Mouse (Mus musculus): ENCODE measurements around the gene Cerk. TPM values are rescaled to one million over a fixed set of nuclear protein-coding genes. Genes with fewer than 3 reads are reported as not detected.
A peak's percentile ranks its signal among the peaks of the same experiment; 100 is the strongest.

Gene Cerk
- polyA plus RNA-seq, 1 experiment: 0.06 TPM

DNA sequence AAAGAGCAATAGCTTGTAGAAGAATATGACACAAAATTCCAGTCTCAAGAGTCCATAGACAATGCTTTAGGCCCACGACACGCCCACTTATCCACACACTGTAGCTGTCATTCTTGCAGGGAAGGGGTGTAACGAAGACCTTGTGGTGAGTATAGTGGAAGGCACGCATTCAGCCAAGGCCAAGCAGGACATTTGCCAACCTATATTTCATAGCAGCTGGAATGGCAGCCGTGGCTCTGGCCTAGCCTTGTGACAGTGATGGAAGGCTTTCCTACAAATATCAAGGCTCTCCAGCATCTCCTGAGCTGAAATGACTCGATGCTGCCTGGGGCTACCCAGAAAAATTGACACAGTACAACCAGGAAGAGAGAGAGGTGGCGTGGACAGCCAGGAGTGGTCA lies 40.9 kb downstream of the Cerk start:
- H3K36me3 ChIP-seq (ENCODE audit: control insufficient read depth): no peaks in the 10 kb centered on the region; the same call in 1 of the 2 replicates
- no peaks in the 10 kb centered on the region for H3K4me1 ChIP-seq (ENCODE audit: control insufficient read depth)
- no peaks in the 10 kb centered on the region for H3K9me3 ChIP-seq (ENCODE audit: control insufficient read depth, low read length)
- no peaks in the 10 kb centered on the region for H3K27me3 ChIP-seq (ENCODE audit: control insufficient read depth)
- H3K4me3 ChIP-seq (replicated peaks): no peak overlapping the region
- TF ChIP-seq TAL1 (IDR thresholded peaks at IDR 0.05; ENCODE audit: low read length) (no peak), GATA1 (IDR thresholded peaks at IDR 0.05; ENCODE audit: low read length) (no peak)

- Histone ChIP-seq H3K9me3 (ENCODE audit: control insufficient read depth, low read length) (no peaks in the 10 kb centered on the region), H3K27me3 (ENCODE audit: control insufficient read depth) (no peaks in the 10 kb centered on the region), H3K4me1 (ENCODE audit: control insufficient read depth) (no peaks in the 10 kb centered on the region), H3K4me3 (replicated peaks) (no peak overlapping the region), H3K36me3 (ENCODE audit: control insufficient read depth) (no peaks in the 10 kb centered on the region; the same call in 1 of the 2 replicates)
- TF ChIP-seq TAL1 (IDR thresholded peaks at IDR 0.05; ENCODE audit: low read length): no peak
- no peak for TF ChIP-seq GATA1 (IDR thresholded peaks at IDR 0.05; ENCODE audit: low read length)
Measured at GRCm38 (mm10) chr15:86144577-86144976, 41.4 kb downstream of the Cerk start.

GRCm38 (mm10) chr15:86140323-86140722 lies 45.6 kb downstream of the Cerk start:
- Histone ChIP-seq H3K9me3 (ENCODE audit: control insufficient read depth, low read length) (no peaks in the 10 kb centered on the region), H3K4me3 (replicated peaks) (no peak overlapping the region), H3K4me1 (ENCODE audit: control insufficient read depth) (0 out of 2 replicates have a peak, but pooled peaks cover 1% of the 10 kb centered on the region), H3K27me3 (ENCODE audit: control insufficient read depth) (no peaks in the 10 kb centered on the region), H3K36me3 (ENCODE audit: control insufficient read depth) (peaks cover 17% of the 10 kb centered on the region)
- no peak for TF ChIP-seq TAL1 (IDR thresholded peaks at IDR 0.05; ENCODE audit: low read length)
- no peak for TF ChIP-seq GATA1 (IDR thresholded peaks at IDR 0.05; ENCODE audit: low read length)

DNA sequence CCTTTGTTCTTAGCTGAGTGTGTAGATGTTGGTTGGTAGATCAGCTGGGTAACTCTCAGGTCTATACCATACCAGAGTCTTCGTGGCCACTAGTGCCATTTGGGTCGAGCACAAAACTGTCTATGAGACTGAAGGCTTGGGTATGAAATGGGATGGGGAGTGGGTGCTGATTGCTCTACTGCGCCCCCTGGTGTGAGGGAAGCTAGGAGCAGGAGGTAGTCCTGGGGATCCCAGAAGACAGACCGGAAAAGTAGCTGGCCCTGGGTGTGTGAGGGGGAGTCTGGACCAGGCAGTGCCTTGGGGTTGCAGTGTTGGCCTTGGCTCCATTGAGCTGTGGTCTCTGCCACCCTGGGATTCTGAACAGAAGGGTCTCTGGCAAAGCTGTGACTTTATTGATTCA lies 48.3 kb downstream of the Cerk start:
- no peaks in the 10 kb centered on the region for H3K27me3 ChIP-seq (ENCODE audit: control insufficient read depth)
- no peak overlapping the region for H3K4me3 ChIP-seq (replicated peaks)
- H3K9me3 ChIP-seq (ENCODE audit: control insufficient read depth, low read length): no peaks in the 10 kb centered on the region
- peaks cover 44% of the 10 kb centered on the region for H3K36me3 ChIP-seq (ENCODE audit: control insufficient read depth)
- peaks cover 4% of the 10 kb centered on the region for H3K4me1 ChIP-seq (ENCODE audit: control insufficient read depth)
- no peak for TF ChIP-seq GATA1 (IDR thresholded peaks at IDR 0.05; ENCODE audit: low read length)
- no peak for TF ChIP-seq TAL1 (IDR thresholded peaks at IDR 0.05; ENCODE audit: low read length)

DNA sequence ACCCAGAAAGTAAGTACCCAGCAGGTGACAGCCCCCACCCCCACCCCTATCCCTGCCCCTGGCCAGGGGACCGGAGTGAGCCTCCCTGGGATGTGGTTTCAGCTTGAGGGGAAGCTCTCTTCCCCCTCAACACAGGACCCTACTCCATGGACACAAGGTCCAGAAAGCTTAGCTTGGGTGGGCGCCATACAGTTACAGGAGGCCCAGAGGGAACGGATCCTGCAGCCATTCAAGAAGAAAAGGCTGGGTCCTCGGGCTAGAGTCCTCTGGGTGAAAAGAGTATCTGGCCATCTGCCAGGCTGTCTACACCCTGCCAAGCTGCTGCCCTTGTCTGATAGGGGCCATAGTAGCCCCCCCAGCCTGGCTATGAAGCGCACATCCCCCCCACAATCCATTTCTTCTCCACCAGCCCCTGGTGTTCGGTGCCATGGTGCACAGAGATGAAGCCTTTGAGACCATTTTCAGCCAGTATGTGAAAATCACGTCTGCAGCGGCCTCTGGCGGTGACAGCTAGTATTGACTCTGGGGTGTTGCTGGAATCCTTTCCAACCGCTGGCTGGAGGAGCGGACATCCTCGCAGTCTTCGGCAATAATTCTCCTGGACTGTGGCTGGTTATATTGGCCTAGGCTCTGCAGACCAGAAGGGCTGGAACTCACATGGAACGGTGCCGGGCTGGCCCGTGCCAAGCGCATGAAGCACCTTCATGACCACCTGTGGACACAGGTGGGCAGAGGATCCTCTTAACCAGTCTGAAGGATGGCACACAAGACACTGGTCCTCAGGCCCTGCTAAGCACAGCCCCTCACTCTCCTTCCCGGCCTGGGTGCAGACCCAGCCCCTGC lies 50.8 kb downstream of the Cerk start:
- TF ChIP-seq GATA1 (IDR thresholded peaks at IDR 0.05; ENCODE audit: low read length): no peak
- TF ChIP-seq TAL1 (IDR thresholded peaks at IDR 0.05; ENCODE audit: low read length): no peak
- Histone ChIP-seq H3K4me1 (ENCODE audit: control insufficient read depth) (peaks cover 4% of the 10 kb centered on the region), H3K36me3 (ENCODE audit: control insufficient read depth) (peaks cover 68% of the 10 kb centered on the region), H3K9me3 (ENCODE audit: control insufficient read depth, low read length) (no peaks in the 10 kb centered on the region), H3K4me3 (replicated peaks) (no peak overlapping the region), H3K27me3 (ENCODE audit: control insufficient read depth) (no peaks in the 10 kb centered on the region)

DNA sequence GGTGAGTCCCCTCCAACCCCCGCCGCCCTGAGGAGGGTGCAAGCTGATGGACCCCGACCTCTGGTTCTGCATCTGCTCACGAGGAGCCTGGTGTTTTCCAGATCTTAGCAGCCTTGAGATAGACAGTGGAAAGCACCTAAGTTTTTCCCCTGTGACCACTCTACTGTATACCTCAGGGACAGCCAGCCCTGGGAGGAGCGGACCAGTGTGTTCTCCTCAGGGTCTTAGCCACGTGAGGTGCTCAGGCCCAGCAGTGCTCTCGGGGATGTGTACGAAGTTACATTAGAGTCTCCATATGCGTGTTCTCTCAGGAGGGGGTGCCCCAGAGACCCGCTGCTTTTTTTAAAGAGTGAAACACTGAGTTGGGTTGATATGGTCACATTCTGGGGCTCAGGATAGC lies 55.3 kb downstream of the Cerk start:
- TF ChIP-seq GATA1 (IDR thresholded peaks at IDR 0.05; ENCODE audit: low read length): no peak
- no peak for TF ChIP-seq TAL1 (IDR thresholded peaks at IDR 0.05; ENCODE audit: low read length)
- Histone ChIP-seq H3K36me3 (ENCODE audit: control insufficient read depth) (peaks cover 96% of the 10 kb centered on the region), H3K27me3 (ENCODE audit: control insufficient read depth) (no peaks in the 10 kb centered on the region), H3K4me1 (ENCODE audit: control insufficient read depth) (peaks cover 3% of the 10 kb centered on the region), H3K4me3 (replicated peaks) (no peak overlapping the region), H3K9me3 (ENCODE audit: control insufficient read depth, low read length) (no peaks in the 10 kb centered on the region)

DNA sequence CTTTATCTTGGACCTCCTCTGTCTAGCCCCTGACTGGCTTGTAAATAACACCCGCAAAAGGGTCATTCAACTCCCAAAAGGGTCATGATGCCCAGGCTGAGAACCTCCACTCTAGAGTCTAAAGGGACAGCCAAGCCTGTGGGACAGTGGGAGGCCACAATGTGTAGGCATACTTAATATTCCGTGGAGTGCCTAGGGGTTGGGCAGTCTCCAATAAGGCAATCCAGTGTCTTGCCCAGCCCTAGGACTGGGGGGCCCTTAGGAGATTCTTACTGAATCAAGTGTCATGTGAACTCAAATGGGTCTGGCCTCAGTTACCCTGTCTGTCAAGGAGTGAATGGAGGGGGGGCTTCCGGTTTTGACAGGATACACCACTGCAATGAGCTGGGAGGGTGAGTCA lies 56.9 kb downstream of the Cerk start:
- Histone ChIP-seq H3K27me3 (ENCODE audit: control insufficient read depth) (no peaks in the 10 kb centered on the region), H3K9me3 (ENCODE audit: control insufficient read depth, low read length) (no peaks in the 10 kb centered on the region), H3K4me3 (replicated peaks) (no peak overlapping the region), H3K4me1 (ENCODE audit: control insufficient read depth) (peaks cover 5% of the 10 kb centered on the region), H3K36me3 (ENCODE audit: control insufficient read depth) (peaks cover 96% of the 10 kb centered on the region)
- TF ChIP-seq GATA1 (IDR thresholded peaks at IDR 0.05; ENCODE audit: low read length) (no peak), TAL1 (IDR thresholded peaks at IDR 0.05; ENCODE audit: low read length) (no peak)

- TF ChIP-seq TAL1 (IDR thresholded peaks at IDR 0.05; ENCODE audit: low read length): no peak
- TF ChIP-seq GATA1 (IDR thresholded peaks at IDR 0.05; ENCODE audit: low read length): no peak
- peaks cover 94% of the 10 kb centered on the region for H3K36me3 ChIP-seq (ENCODE audit: control insufficient read depth)
Measured at GRCm38 (mm10) chr15:86124359-86124758, 61.6 kb downstream of the Cerk start.

GRCm38 (mm10) chr15:86123409-86123808 lies 62.5 kb downstream of the Cerk start:
- H3K9me3 ChIP-seq (ENCODE audit: control insufficient read depth, low read length): no peaks in the 10 kb centered on the region
- H3K27me3 ChIP-seq (ENCODE audit: control insufficient read depth): no peaks in the 10 kb centered on the region
- TF ChIP-seq TAL1 (IDR thresholded peaks at IDR 0.05; ENCODE audit: low read length) (peak; percentile 69), GATA1 (IDR thresholded peaks at IDR 0.05; ENCODE audit: low read length) (no peak; the same call in 1 of the 2 replicates)
- no peak overlapping the region for H3K4me3 ChIP-seq (replicated peaks)
- H3K36me3 ChIP-seq (ENCODE audit: control insufficient read depth): peaks cover 94% of the 10 kb centered on the region
- H3K4me1 ChIP-seq (ENCODE audit: control insufficient read depth): peaks cover 33% of the 10 kb centered on the region

More at GRCm38 (mm10) chr15:86124359-86124758, 61.6 kb downstream of the Cerk start:
- no peaks in the 10 kb centered on the region for H3K9me3 ChIP-seq (ENCODE audit: control insufficient read depth, low read length)
- peaks cover 28% of the 10 kb centered on the region for H3K4me1 ChIP-seq (ENCODE audit: control insufficient read depth)
- H3K27me3 ChIP-seq (ENCODE audit: control insufficient read depth): no peaks in the 10 kb centered on the region
- H3K4me3 ChIP-seq (replicated peaks): no peak overlapping the region

Data from erythroblast, embryonic 14.5 days (primary cell).